Mouse (Mus musculus): Measurements from ENCODE around the gene Apoh.
A peak's percentile ranks its signal among the peaks of the same experiment; 100 is the strongest.

Gene Apoh

DNA sequence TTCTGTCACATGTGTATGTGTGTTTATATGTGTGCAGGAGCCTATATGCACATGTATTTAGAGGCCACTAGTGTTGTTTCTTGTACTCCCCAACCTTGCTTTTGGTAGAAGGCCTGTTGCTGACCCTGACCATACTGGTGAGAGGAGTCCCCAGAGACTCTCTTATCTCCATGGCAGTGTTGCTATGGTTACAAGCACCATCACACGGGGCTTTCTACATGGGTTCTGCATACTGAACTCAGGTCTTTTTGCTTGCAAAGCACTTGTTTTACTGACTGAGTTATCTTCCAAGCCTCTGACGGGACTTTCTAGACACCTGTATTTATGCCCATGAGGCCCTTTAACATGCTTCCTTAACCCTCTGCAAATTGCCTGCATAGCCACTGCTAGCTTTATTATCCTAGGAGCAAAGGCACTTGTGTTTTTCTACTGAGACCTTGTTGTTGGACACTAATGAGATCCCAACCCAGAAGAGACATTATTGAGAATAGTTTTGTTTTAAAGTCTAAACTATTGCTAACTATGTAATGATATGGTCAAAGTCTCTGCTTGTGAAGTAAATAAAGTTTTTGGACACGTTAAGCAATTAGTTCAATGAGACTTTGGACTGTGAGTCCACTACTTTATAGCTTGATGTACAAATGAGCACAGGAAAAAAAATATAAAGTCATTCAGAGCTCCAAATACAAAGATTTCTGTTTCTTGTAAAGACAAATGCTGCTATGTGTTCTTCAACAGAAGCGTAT is 41.9 kb downstream of the Apoh start:
- no peak for DNase-seq

DNA sequence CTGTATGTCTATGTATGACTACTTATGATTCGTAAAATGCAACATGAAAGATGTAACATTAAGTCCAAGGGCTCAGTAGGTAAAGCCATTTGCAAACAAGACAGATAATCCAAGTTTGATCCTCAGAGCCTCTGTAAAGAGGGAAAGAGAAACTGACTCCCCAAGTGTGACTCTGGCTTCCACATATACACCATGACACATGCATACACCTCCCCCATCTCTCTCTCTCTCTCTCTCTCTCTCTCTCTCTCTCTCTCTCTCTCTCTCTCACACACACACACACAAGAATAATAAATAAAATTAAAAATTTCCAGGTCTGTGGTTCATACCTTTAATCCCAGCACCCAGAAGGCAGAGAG is 42.5 kb downstream of the Apoh start:
- DNase-seq, result no peak

DNA sequence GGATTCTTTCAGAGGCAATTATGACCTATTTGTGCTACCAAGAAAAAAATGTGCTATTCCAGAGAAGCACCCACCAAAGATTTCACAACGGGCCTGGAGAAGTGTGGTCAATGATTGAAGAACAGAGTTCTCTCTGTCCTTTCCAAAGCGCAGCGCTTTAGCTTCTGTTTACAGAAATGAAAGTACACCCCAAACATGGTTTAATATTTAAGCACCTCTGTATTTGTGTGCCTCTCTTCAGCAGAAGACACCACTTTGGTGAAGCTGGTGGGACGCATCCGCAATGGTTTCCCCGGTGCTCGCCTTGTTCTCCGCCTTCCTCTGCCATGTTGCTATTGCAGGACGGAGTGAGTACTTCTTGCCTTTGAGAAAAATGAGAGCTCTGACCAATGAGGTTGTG is 51.9 kb downstream of the Apoh start:
- peak; percentile 10 to 24 for DNase-seq

DNA sequence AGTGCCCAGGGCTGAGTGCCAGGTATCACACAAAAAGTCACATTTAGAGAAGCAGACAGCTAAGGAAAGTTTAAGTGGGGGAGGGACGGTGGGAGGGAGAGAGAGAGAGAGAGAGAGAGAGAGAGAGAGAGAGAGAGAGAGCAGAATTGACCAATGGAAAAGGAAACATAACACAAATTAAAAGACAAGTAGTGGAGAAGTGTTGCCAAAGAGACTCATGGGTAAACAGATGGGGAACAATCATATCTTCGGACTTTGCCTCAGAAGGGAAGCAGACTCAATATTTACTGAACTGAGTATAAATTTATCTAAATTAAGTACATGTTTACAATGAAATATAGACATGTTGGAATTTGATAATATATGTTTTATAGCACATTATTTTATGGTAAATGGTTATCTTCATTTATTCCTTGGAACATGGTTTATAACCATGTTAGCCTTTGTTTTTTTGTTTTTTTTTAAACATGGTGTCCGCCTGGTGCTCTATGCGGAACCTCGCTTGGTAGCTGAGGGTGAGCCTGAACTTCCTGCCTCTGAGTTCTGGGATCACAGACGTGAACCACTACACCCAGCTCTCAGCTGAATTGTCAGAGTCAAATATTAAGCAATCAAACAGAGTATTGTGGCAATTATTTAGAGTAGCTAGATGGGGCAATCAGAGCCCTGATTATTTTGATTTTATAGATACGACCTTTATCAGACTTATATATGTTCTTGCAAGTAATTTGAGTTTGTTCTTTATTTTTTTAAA is 53.1 kb downstream of the Apoh start:
- DNase-seq, result no peak

DNA sequence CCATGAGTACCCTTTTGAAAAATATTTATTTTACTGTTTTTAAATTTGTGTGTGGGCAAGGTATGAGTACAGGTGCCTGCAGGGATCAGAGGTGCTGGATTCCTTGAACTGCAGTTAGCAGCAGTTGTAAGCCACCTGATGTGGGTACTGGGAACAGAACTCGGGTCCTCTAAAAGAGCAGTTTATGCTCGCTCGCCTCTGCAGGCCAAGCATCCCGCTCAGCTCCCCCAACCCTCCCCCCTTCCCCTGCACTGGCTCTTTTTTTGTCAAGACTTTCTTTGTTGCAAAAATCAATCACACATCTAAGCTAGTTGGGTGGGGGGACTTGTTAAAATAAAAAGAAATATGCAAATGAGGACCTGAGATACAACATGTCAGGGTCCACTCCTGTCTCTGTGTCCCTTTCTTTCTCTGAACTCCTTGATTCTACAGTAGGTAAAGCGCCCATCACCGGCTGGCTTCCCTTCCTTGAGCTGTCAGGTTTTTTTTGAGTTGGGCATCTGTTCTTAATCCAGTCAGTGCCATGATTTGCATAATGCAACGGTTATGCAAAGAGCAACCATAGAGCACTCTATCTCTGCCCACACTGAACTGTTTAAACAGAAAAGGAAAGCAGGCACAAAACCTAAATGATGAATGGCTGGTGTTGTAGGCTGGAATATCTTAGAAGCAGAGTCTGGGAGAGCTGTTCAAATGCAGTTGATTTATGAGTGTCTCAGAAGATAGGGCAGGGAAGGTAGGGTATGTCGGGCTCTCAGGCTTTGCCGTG is 66.9 kb downstream of the Apoh start:
- no peak for DNase-seq

DNA sequence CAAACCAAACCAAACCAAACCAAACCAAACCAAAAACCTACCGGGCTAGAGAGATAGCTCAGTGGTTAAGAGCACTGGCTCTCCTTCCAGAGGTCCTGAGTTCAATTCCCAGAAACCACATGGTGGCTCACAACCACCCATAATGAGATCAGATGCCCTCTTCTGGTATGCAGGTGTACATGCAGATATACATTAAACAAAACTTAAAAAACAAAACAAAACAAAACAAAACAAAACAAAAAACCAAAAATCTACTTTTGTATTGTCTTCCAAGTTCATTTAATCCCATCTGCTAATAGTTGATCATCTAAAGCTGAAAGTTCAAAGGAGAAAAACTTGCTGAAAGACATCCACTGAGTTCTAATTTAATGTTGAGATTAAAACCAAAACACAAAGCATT is 73.2 kb downstream of the Apoh start:
- DNase-seq, result no peak

DNA sequence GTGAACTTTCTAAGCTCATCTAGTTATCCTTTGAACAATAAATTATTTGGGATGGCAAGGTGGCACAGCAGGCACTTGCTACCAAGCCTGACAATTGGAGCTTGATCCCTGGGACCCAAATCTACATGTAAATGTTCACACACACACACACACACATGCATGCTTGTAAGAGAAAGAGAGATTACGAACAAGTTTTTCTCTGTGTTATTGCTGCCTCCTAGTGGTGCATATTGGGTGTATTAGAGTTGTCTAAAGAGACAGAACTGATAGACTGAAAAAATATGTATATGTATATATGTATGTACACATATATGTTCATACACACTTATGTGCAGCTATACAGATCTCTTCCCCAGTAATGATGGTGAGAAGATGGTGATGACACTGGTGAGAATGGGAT is 75.4 kb downstream of the Apoh start:
- peak; percentile 11 to 27 for DNase-seq

DNA sequence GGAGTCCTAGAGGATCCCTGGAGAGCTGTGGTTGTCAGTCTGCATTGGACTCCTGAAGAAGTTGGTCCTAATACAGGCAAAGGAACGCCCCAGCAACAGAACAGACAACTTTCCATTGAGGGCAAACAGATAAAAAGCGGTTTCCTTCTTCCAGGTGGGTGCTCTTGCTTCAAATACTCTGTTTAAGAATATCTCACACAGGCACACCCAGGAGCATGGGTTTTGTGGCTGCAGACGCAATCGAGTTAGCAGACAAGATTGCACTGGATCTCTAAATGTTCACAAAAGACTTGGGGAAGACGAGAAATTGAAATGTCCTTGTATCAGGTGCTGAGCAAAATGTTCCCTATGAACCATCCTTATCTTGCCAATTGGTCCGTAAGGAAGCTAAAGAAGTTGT is 76.1 kb downstream of the Apoh start:
- no peak for DNase-seq

DNA sequence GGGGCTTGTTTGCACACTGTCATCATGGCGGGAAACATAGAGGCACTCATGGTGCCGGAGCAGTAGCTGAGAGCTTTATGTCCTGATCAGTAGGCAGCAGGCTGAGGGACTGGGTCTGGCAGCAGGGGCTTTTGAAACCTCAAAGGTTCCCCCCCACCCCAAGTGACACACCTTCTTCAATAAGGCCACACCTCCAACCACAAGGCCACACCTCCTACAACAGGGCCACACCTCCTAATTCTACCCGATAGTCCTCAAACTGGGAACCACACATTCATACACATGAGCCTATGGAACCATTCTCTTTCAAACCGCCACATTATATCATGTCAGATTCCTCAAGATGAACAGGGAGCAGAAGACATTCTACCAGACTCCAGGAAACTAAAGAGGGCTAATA is 77.6 kb downstream of the Apoh start:
- DNase-seq, result no peak

DNA sequence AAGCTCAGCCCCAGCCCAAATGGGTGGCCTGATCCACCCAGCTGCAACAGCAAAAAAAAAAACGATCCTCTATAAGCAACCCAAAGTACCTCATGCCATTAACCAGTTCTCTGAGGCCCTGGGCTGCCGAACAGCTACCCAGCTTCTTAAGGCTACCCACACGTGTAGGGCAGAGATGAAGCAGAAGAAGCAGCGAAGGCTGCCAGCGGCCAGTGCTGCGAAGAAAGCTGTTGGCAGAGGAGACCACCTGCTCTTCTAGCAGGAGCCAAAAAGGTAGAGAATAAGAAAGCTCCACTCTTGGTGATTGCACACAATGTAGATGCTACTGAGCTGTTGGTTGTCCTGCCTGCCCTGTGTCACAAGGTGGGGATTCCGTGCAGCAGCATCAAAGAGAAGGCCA is 80.1 kb downstream of the Apoh start:
- DNase-seq, result no peak

DNA sequence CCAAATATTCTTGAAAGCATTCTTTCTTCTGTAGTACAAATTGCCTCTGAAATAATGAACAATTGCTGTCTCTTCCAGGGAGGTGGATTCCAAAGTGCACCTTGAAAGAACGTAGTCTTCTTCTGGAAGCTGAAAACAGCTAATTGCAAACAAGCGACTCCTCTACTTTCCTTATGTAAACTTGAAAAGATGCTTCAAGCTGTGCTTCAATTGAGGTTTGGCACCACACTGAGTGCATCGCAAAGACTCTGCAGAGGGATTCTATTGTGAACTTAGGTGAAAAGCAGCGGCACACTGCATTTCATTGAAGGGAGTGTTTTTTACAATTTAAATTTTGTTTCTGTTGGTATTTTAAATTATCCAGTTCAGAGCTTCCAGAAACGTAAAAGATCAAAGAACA is 81.0 kb downstream of the Apoh start:
- DNase-seq, result no peak

DNA sequence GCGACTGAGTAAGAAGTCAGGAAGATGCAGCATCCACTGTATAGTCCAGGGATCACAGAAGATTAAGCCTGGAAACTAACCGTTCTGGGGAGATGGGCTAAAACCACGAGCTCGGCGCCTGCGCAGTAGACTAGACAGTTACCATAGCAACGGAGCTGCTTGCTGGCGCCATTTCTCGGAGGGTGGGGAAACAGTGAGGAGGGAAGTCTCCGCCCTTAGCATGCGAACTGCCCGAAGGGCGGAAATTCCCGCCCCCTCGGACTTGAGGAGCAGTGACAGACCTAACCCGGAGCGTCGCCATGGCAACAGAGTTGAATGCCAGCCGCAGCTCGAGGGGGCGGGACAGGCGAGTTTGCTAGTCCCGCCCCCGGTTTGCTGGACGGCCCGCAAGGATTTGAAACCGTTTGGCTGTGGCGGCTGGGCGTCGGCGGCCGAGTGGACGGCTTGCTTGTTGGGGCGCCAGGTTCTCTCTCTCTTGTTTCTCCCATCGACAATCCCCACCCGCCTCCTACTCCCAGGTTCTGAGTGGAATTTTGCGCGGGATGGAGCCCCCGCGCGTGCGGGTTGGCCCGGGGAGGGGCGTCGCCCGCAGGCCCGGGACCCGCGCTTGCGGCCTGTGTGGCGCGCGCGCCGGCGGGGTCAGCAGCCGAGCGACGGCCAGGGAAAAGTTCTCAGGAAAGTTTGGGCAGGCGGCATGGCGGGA is 81.9 kb downstream of the Apoh start, which contains the start of gene Cep112:
Cep112 (plus strand) TSS at position 304 of the 703 bp plus-strand sequence.
- peak; percentile 98 to 100 for DNase-seq

DNA sequence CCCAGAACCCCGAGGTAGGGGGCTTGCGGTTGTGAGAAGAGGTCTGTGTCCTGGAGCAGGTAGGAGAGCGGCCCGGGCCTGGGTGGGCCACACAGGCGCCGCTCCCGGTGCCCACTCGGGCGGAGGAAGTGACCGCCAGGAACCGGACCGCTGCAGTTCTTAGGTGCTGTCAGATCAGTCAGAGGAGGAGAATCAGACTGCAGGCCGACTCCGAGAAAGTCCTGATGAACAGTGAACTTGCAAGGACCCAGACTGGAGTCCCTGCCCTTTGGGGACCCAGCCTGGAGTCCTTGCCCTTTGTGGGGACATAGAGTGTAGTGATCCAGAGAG is 82.4 kb downstream of the Apoh start:
- DNase-seq, result peak; percentile 6 to 39

DNA sequence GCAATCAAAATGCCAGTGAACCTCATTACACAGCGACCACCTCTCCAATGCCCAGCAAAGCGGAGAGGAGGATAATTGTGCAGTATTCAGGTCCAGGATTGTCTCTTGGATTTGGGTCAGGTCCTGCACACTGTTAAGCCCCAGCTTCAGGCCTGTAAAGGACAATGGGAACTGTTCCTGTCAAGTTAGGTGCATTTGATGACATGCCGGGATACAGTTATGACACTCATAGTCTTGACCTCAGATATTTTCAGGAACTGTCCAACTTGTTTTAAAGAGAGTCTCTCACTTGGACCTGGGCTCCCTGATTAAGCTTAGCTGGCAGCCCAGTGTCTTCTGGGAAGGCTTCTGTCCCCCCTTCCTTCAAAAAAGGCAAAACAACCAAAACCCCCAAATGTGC is 82.9 kb downstream of the Apoh start:
- no peak for DNase-seq

DNA sequence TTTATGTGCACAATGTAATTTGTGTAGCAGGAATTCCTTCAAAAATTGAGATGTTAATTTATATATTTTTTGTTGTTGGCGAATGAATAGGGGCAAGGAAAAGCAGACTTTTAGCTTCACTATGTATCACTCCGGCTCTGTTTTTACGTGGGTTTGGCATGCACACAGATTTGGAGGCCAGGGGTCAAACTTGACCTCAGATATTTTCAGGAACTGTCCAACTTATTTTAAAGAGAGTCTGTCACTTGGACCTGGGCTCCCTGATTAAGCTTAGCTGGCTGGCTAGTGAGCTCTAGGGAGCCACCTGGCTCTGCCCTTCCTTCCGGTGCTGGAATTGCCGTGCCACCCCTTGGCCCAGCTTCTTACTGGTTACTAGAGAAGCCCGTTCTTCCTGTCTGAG is 84.0 kb downstream of the Apoh start:
- DNase-seq, result no peak

DNA sequence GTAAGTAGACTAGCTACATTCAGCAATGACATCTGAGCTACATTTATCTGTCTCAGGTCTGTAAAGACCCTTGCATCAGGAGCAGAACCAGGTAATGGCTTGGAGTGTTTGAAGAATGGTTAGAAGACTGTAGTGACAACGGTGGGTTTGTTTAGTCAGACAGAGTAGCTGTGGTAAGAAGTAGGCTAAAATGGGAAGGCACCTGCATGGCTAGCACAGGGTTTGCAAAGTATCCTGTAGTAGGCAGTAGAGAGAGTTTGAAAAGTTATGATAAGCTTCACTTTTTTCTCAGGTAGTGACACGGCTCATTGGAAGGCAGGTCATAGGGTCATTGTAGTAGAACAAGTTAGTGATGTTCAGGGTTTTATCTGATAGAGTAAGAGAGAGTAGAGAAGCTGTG is 85.9 kb downstream of the Apoh start:
- DNase-seq, result no peak

DNA sequence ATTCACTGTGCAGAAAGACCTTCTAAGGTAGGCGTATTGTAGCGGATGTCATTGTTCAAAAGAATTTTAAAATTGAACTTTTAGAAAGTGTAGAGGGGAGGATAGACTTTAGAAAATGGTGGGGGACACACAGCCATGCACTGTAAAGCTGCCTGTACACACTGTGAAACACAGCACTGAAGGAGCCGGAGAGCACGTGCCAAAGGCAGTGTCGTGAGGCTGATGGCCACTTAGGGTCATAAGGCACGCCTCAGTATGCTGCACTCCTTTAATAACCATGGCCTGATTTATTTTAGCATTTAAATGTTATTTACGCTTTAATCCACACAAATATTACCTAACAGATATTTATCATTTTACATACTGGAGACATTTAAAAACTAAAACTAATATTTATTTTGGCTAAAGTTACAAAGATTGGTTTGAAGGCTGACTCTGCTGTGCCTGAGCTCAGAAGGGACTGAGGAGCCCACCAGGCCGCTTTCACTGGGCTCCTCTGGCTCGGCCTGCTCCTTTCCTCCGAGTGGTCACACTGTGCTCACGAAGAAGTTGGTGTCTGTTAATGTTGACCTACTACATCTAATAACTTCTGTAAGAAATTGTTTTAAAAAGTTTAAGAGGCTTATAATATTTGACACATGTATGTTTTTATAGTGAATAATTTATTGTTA is 100.9 kb downstream of the Apoh start:
- no peak for DNase-seq

DNA sequence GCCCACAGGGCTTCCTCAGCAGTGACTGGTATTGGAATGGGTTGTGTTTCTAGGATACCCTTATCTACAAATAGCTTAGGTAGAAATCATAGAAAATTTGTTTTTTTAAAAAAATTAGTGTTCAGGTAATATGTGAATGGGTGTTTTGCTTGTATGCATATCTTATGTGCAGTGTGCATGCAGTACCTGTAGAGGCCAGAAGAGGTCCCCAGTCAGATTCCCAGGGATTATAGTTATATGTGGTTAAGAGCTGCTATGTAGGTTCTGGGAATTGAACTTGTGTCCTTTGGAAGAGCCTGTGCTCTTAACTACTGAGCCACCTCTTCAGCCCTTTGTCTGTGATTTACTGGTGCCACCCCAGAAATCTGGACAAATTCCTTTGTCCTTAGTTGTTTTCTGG is 104.0 kb downstream of the Apoh start:
- peak in 1 of 2 experiments; percentile 45 for DNase-seq

DNA sequence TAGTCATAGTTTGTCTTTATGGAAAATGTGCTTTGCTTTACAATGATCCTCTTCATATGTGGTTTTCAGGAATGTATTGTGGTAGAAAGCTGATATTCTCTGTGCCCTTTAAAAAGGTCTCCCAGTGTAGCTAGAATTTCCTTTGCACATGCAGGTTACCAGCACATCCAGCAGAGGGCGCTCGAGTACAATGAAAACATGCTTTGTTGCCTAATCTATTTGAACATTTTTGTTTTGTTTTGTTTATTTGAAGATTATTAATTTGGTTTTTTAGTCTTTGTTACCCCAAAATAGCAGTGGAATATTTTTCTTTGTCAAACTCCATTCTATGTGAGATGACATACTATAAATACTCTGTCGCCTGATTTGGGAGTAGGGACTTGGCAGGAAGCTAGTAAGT is 106.7 kb downstream of the Apoh start:
- peak; percentile 53 to 86 for DNase-seq

DNA sequence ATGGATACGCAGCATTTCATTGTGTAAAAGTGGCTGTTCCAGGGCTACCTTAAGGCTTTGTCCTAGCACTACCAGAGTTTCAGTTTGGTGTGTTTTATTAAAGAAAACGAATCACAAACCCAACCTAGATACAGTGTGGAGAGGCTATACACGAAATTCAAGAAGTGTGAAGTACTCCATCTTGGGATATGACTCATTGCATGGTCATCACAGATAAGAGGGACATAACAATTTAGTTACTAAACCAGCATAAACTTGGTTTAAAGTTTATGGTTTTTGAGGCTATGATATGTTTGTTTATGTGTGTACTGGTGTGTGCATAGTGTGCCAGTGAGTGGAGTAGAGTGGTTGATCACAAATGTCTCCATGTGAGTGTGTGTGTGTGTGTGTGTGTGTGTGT is 116.4 kb downstream of the Apoh start:
- no peak for DNase-seq
